Mouse (Mus musculus) lung, adult 10 weeks (tissue): ENCODE data around the gene Zfp810. TPM values are rescaled to one million over a fixed set of nuclear protein-coding genes. Genes with fewer than 3 reads are reported as not detected.

Experiments used
- polyA plus RNA-seq: library from polyadenylated mRNA; stranded (reverse); fragments of 350-450 nt; fragmentation: Illumina TruSeq; extraction: RNeasy Lipid Tissue Mini Kit (QIAGEN cat#74804); gene quantifications from one replicate; pipeline ENCODE4 v1.2.3, GENCODE M21; 2014; ENCODE audit warnings: low read depth, low replicate concordance; ENCODE audit not compliant: insufficient read depth

Gene Zfp810
- polyA plus RNA-seq: 5.7 TPM

DNA sequence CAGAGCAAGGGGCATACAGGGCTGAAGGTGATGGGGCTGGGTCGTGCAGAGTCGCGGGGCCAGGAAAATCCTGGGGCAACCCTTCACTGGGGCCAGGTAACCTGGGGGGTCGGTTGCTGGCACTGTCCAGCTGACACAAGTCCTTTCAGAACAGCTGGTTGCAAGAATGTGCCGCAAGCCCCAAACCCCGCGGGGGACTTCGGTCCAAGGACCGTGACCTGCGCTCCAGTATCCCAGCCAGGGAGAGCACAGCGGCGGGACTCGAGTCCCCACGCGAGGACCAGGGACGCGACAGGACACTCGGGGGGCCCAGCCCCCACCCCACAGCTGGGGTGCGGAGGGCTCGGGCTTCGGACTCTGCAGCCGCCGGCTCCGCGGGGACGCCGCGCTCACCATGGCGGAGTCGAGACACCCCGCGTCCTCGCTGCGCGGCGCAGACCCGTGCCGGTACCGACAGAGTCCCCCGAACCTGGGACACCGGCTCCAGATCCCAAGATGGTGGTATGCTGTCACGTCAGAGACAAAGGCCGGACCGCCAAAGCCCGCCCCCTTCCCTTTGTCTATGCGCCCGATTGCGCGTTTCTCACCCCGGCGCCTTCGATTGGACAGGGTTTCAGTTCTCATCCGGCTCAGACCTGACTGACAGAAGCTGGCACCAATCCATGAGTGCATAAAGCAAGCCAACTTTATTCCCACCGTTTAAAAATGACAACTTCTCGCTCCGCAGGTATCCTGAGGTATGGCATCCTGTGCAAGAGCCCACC is at the start of gene Zfp810:
Gene Zfp810 (minus strand): TSS at position 493 of the 764 bp plus-strand sequence.

DNA sequence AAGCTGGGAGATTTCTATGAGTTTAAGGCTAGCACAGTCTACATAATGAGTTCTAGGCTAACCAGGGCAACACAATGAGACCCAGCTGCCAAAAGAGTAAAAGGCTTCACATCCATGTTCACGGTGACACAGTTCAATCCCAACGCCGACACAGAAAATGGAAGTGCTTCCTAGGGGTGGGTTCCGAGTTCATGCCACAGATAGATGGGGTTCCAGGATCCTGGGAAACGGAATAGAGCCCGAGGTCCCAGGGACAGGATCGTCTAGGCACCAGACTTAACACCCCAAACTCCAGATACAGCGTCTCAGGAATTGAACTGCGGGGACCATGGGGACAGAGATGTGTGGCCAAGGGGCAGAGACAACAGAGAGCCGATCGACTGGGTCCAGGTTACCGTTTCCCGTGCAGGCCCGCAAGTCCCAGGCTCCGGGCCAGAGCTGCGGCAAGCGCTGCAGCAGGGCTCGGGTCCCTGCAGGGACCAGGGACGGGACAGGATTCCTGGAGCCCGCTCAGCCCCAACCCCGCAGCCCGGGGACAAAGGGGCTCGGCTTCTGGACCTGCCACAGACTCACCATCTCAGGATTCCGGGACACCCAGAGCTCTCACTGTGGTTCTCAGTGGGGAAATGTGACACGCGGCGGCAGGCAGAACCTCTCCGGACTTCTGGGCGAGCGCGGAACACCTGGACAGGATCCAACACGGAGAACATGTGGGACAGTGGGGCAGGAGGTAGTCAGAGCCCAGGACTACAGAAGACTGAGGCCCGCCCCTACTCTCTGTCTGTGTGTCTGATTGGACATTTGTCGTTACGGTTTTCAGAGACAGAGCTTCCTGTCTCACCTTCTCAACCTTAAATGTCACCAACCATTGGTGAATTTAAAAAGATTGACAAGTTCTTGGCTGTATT is 48.0 kb downstream of the Zfp810 start, which contains the start of gene Zfp599:
Gene Zfp599 (minus strand): TSS at position 712 of the 908 bp plus-strand sequence.

Other genes with a start within 250 kb of the Zfp810 start
- gene Gm49318, start 236.4 kb downstream of the Zfp810 start, polyA plus RNA-seq: not detected
- 6.4 TPM for gene Zfp653, start 236.3 kb downstream of the Zfp810 start, polyA plus RNA-seq
- 15.6 TPM for gene Ecsit, start 222.2 kb downstream of the Zfp810 start, polyA plus RNA-seq
- gene Cnn1, start 208.4 kb downstream of the Zfp810 start, polyA plus RNA-seq: 75.9 TPM
- gene Elof1, start 190.5 kb downstream of the Zfp810 start, polyA plus RNA-seq: 186 TPM
- gene Acp5, start 171.9 kb downstream of the Zfp810 start, polyA plus RNA-seq: 33.7 TPM
- gene Pigyl, start 150.8 kb downstream of the Zfp810 start, polyA plus RNA-seq: 54.3 TPM
- gene Zfp872, start 119.6 kb downstream of the Zfp810 start, polyA plus RNA-seq: 0.56 TPM
- 13.0 TPM for gene Zfp809, start 81.9 kb downstream of the Zfp810 start, polyA plus RNA-seq
- 0.14 TPM for gene Zfp599, start 47.8 kb downstream of the Zfp810 start, polyA plus RNA-seq
- 3.2 TPM for gene Anln, start 81.5 kb upstream of the Zfp810 start, polyA plus RNA-seq
- gene 9530077C05Rik, start 103.9 kb upstream of the Zfp810 start, polyA plus RNA-seq: 3.1 TPM
- not detected for gene Gm17545, start 146.6 kb upstream of the Zfp810 start, polyA plus RNA-seq
- 44.6 TPM for gene Rp9, start 162.1 kb upstream of the Zfp810 start, polyA plus RNA-seq
- 8.5 TPM for gene Bbs9, start 168.1 kb upstream of the Zfp810 start, polyA plus RNA-seq